Mouse (Mus musculus): ENCODE measurements around the gene Wnt5a. TPM values are rescaled to one million over a fixed set of nuclear protein-coding genes. Genes with fewer than 3 reads are reported as not detected.
A peak's percentile ranks its signal among the peaks of the same experiment; 100 is the strongest.

The Wnt5a gene
- polyA plus RNA-seq, 1 experiment from 2014 or later, result 11.6 TPM

DNA sequence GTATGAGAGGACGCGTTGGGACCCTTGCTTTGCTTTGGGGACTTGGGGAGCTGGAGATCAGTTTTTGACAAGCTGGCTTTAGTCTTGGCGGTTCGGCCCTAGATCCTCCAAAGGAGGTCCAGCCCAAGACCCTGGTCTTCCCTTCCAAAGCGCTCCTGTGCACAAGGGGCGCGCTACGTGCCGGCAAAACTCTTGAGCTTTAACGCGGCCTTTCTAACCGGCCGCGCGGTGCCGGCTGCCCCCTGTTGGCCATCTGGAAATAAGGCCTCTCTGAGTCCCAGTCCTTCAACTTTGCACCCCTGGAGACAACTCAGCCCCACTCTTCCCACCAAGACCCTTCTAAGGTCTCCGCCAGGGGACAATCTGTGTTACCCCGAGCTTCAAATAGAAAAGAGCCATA lies 2.9 kb downstream of the Wnt5a start:
- ATAC-seq, result peak; percentile 25; the same call in 1 of the 2 replicates
- Histone ChIP-seq H3K27me3 (replicated peaks; ENCODE audit: control insufficient read depth, insufficient read depth, low read length) (peaks cover 74% of the 10 kb centered on the region), H3K36me3 (ENCODE audit: control insufficient read depth, insufficient read depth) (no peaks in the 10 kb centered on the region), H3K27ac (ENCODE audit: low read depth, low read length) (no peak overlapping the region), H3K9me3 (ENCODE audit: control insufficient read depth) (no peaks in the 10 kb centered on the region), H3K9ac (ENCODE audit: low read depth, low read length) (no peak overlapping the region), H3K4me3 (ENCODE audit: low read depth, low read length) (peak overlapping the region; percentile 62), H3K4me2 (replicated peaks; ENCODE audit: low read depth) (peak overlapping the region; percentile 80), H3K4me1 (replicated peaks; ENCODE audit: control insufficient read depth, insufficient read depth, low read length) (0 out of 2 replicates have a peak, but pooled peaks cover 6% of the 10 kb centered on the region)
- TF ChIP-seq CTCF (IDR thresholded peaks at IDR 0.05; ENCODE audit: low read depth), result peak; percentile 95
- WGBS, result 1% methylated on average over 18 of the region's 18 CpGs

GRCm38 (mm10) chr14:28508288-28509258 lies 4.0 kb downstream of the Wnt5a start:
- no peak for TF ChIP-seq CTCF (IDR thresholded peaks at IDR 0.05; ENCODE audit: low read depth)
- no peak overlapping the region for H3K27ac ChIP-seq (ENCODE audit: low read depth, low read length)
- H3K4me1 ChIP-seq (replicated peaks; ENCODE audit: control insufficient read depth, insufficient read depth, low read length), result 0 out of 2 replicates have a peak, but pooled peaks cover 6% of the 10 kb centered on the region
- WGBS, result 36% methylated on average over 27 of the region's 27 CpGs
- no peaks in the 10 kb centered on the region for H3K9me3 ChIP-seq (ENCODE audit: control insufficient read depth)
- peak overlapping the region; percentile 40; the same call in 1 of the 2 replicates for H3K4me3 ChIP-seq (ENCODE audit: low read depth, low read length)
- H3K36me3 ChIP-seq (ENCODE audit: control insufficient read depth, insufficient read depth), result no peaks in the 10 kb centered on the region
- no peak overlapping the region for H3K9ac ChIP-seq (ENCODE audit: low read depth, low read length)
- ATAC-seq, result no peak
- peak overlapping the region; percentile 64 for H3K4me2 ChIP-seq (replicated peaks; ENCODE audit: low read depth)
- H3K27me3 ChIP-seq (replicated peaks; ENCODE audit: control insufficient read depth, insufficient read depth, low read length), result peaks cover 68% of the 10 kb centered on the region

- Histone ChIP-seq H3K4me2 (replicated peaks; ENCODE audit: low read depth) (peak overlapping the region; percentile 64), H3K4me1 (replicated peaks; ENCODE audit: control insufficient read depth, insufficient read depth, low read length) (0 out of 2 replicates have a peak, but pooled peaks cover 6% of the 10 kb centered on the region), H3K36me3 (ENCODE audit: control insufficient read depth, insufficient read depth) (no peaks in the 10 kb centered on the region), H3K9ac (ENCODE audit: low read depth, low read length) (peak overlapping the region; percentile 17; the same call in 1 of the 2 replicates), H3K4me3 (ENCODE audit: low read depth, low read length) (peak overlapping the region; percentile 40), H3K27ac (ENCODE audit: low read depth, low read length) (no peak overlapping the region), H3K9me3 (ENCODE audit: control insufficient read depth) (no peaks in the 10 kb centered on the region), H3K27me3 (replicated peaks; ENCODE audit: control insufficient read depth, insufficient read depth, low read length) (peaks cover 60% of the 10 kb centered on the region)
- TF ChIP-seq CTCF (IDR thresholded peaks at IDR 0.05; ENCODE audit: low read depth), result no peak
- 7% methylated on average over 47 of the region's 47 CpGs for WGBS
- no peak for ATAC-seq
These were observed 5.1 kb downstream of the Wnt5a start for GRCm38 (mm10) chr14:28509441-28510340.

DNA sequence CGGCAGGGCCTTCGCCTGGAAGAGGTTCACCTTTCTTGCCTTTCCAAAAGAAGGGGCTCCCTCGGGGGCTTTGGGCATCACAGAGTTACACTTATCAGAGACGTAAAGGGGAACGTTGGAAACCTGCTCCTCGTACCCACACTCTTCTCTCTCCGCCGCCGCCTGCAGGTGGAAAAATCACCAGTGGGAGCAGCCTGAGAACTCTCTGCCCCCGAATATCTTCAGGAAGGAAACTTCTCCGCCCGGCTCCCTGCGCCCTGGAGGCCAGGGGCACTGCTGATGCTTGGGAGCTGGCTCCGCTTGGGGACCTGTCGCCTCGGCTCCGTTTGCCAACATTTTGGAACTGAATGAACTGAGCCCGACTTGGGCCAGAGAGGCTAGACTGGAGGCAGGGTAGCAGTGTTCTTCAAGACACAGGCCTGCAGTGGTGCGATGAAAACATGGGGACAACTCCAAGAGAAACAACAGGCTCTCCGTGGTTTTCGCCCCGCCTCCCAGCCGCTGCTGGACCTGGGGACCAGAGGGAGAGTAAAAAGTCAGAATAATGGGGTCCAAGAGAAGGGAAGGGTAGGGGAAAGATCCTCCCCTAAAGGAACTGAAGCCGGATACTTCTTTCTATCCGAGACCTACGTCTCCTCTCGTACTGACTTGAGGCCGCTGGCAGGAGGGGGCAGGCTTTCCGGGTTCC lies 5.9 kb downstream of the Wnt5a start:
- ATAC-seq, result no peak
- peak; percentile 44; the same call in 1 of the 2 replicates for TF ChIP-seq CTCF (IDR thresholded peaks at IDR 0.05; ENCODE audit: low read depth)
- 0 out of 2 replicates have a peak, but pooled peaks cover 6% of the 10 kb centered on the region for H3K4me1 ChIP-seq (replicated peaks; ENCODE audit: control insufficient read depth, insufficient read depth, low read length)
- H3K9ac ChIP-seq (ENCODE audit: low read depth, low read length), result peak overlapping the region; percentile 17; the same call in 1 of the 2 replicates
- peaks cover 63% of the 10 kb centered on the region for H3K27me3 ChIP-seq (replicated peaks; ENCODE audit: control insufficient read depth, insufficient read depth, low read length)
- peak overlapping the region; percentile 64 for H3K4me2 ChIP-seq (replicated peaks; ENCODE audit: low read depth)
- WGBS, result 18% methylated on average over 29 of the region's 29 CpGs
- H3K27ac ChIP-seq (ENCODE audit: low read depth, low read length), result no peak overlapping the region
- H3K9me3 ChIP-seq (ENCODE audit: control insufficient read depth), result no peaks in the 10 kb centered on the region
- H3K4me3 ChIP-seq (ENCODE audit: low read depth, low read length), result peak overlapping the region; percentile 40
- H3K36me3 ChIP-seq (ENCODE audit: control insufficient read depth, insufficient read depth), result no peaks in the 10 kb centered on the region

GRCm38 (mm10) chr14:28511029-28511651 lies 6.6 kb downstream of the Wnt5a start:
- peak overlapping the region; percentile 40 for H3K4me3 ChIP-seq (ENCODE audit: low read depth, low read length)
- 4% methylated on average over 41 of the region's 41 CpGs for WGBS
- peaks cover 59% of the 10 kb centered on the region for H3K27me3 ChIP-seq (replicated peaks; ENCODE audit: control insufficient read depth, insufficient read depth, low read length)
- H3K27ac ChIP-seq (ENCODE audit: low read depth, low read length), result no peak overlapping the region
- H3K36me3 ChIP-seq (ENCODE audit: control insufficient read depth, insufficient read depth), result no peaks in the 10 kb centered on the region
- H3K9ac ChIP-seq (ENCODE audit: low read depth, low read length), result peak overlapping the region; percentile 17; the same call in 1 of the 2 replicates
- ATAC-seq, result no peak
- no peak for TF ChIP-seq CTCF (IDR thresholded peaks at IDR 0.05; ENCODE audit: low read depth)
- no peaks in the 10 kb centered on the region for H3K9me3 ChIP-seq (ENCODE audit: control insufficient read depth)
- H3K4me2 ChIP-seq (replicated peaks; ENCODE audit: low read depth), result peak overlapping the region; percentile 64
- 0 out of 2 replicates have a peak, but pooled peaks cover 6% of the 10 kb centered on the region for H3K4me1 ChIP-seq (replicated peaks; ENCODE audit: control insufficient read depth, insufficient read depth, low read length)

Data from intestine, postnatal 0 days (tissue).